Mouse (Mus musculus): ENCODE data around the gene Mansc4. TPM values are rescaled to one million over a fixed set of nuclear protein-coding genes. Genes with fewer than 3 reads are reported as not detected.

The Mansc4 gene
- polyA plus RNA-seq (2012; rRNA removed) = 0.35 and 0.59 TPM in 2 replicates

DNA sequence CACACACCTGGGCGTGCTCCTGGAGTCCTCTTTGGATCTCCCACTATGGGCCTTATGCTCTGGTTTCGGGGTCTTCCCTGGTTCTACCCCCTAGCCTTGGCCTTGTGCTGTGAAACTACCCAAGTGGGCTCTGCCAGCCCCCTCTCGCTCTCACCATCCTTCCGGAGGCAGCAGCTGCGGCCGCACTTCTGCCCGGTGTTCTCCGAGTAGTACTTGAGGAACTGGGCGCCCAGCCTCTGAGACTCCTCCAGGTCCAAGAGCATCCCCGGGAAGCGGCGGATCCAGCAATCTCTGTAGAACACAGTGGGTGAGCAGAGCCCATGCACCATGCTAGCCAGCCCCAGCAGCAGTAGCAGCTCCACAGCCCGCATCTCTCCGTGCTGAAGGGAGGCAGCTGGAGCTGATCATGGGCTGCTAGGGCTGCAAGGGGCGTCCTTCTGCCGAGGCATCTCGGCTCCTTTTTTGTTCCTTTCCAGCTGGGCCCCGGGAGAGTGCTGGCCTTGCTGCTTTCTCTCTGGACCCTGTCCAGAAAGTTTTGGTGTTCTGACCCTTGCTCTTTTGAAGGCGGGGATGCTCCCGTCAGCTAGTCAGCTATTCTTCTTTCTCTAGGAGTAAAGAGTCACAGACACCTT lies at the start of gene Mansc4:
TSS of gene Mansc4 (minus strand) at position 439 of the 632 bp plus-strand sequence.
- TF ChIP-seq CTCF (IDR thresholded peaks at IDR 0.05; ENCODE audit: borderline replicate concordance, extremely low read depth, insufficient read depth, insufficient read length) (no peak), POLR2A (IDR thresholded peaks at IDR 0.05; ENCODE audit: borderline replicate concordance, extremely low read depth, insufficient read depth, insufficient read length, poor library complexity, severe bottlenecking) (no peak)
- DNase-seq (ENCODE audit: low read depth) = peak; percentile 61

- DNase-seq (ENCODE audit: low read depth) = peak; percentile 22
- TF ChIP-seq POLR2A (IDR thresholded peaks at IDR 0.05; ENCODE audit: borderline replicate concordance, extremely low read depth, insufficient read depth, insufficient read length, poor library complexity, severe bottlenecking) (no peak), CTCF (IDR thresholded peaks at IDR 0.05; ENCODE audit: borderline replicate concordance, extremely low read depth, insufficient read depth, insufficient read length) (no peak)
Measured at GRCm38 (mm10) chr6:147127239-147127638, 40.4 kb upstream of the Mansc4 start.

- TF ChIP-seq POLR2A (IDR thresholded peaks at IDR 0.05; ENCODE audit: borderline replicate concordance, extremely low read depth, insufficient read depth, insufficient read length, poor library complexity, severe bottlenecking) (no peak), CTCF (IDR thresholded peaks at IDR 0.05; ENCODE audit: borderline replicate concordance, extremely low read depth, insufficient read depth, insufficient read length) (no peak)
- no peak for DNase-seq (ENCODE audit: low read depth)
Measured at GRCm38 (mm10) chr6:147121320-147121719, 34.5 kb upstream of the Mansc4 start.

- TF ChIP-seq CTCF (IDR thresholded peaks at IDR 0.05; ENCODE audit: borderline replicate concordance, extremely low read depth, insufficient read depth, insufficient read length) (no peak), POLR2A (IDR thresholded peaks at IDR 0.05; ENCODE audit: borderline replicate concordance, extremely low read depth, insufficient read depth, insufficient read length, poor library complexity, severe bottlenecking) (no peak)
- DNase-seq (ENCODE audit: low read depth) = no peak
Measured at GRCm38 (mm10) chr6:147118190-147118589, 31.4 kb upstream of the Mansc4 start.

GRCm38 (mm10) chr6:147117764-147118163 lies 30.9 kb upstream of the Mansc4 start:
- TF ChIP-seq POLR2A (IDR thresholded peaks at IDR 0.05; ENCODE audit: borderline replicate concordance, extremely low read depth, insufficient read depth, insufficient read length, poor library complexity, severe bottlenecking) (no peak), CTCF (IDR thresholded peaks at IDR 0.05; ENCODE audit: borderline replicate concordance, extremely low read depth, insufficient read depth, insufficient read length) (no peak)
- no peak for DNase-seq (ENCODE audit: low read depth)

GRCm38 (mm10) chr6:147116579-147116978 lies 29.7 kb upstream of the Mansc4 start:
- peak; percentile 78 for DNase-seq (ENCODE audit: low read depth)

GRCm38 (mm10) chr6:147109283-147109682 lies 22.5 kb upstream of the Mansc4 start:
- no peak for TF ChIP-seq POLR2A (IDR thresholded peaks at IDR 0.05; ENCODE audit: borderline replicate concordance, extremely low read depth, insufficient read depth, insufficient read length, poor library complexity, severe bottlenecking)
- no peak for TF ChIP-seq CTCF (IDR thresholded peaks at IDR 0.05; ENCODE audit: borderline replicate concordance, extremely low read depth, insufficient read depth, insufficient read length)
- no peak for DNase-seq (ENCODE audit: low read depth)

More at GRCm38 (mm10) chr6:147116579-147116978, 29.7 kb upstream of the Mansc4 start:
- peak; percentile 81 for TF ChIP-seq CTCF (IDR thresholded peaks at IDR 0.05; ENCODE audit: borderline replicate concordance, extremely low read depth, insufficient read depth, insufficient read length)
- no peak for TF ChIP-seq POLR2A (IDR thresholded peaks at IDR 0.05; ENCODE audit: borderline replicate concordance, extremely low read depth, insufficient read depth, insufficient read length, poor library complexity, severe bottlenecking)

GRCm38 (mm10) chr6:147106716-147107115 lies 19.9 kb upstream of the Mansc4 start:
- TF ChIP-seq POLR2A (IDR thresholded peaks at IDR 0.05; ENCODE audit: borderline replicate concordance, extremely low read depth, insufficient read depth, insufficient read length, poor library complexity, severe bottlenecking) = no peak
- no peak for TF ChIP-seq CTCF (IDR thresholded peaks at IDR 0.05; ENCODE audit: borderline replicate concordance, extremely low read depth, insufficient read depth, insufficient read length)
- DNase-seq (ENCODE audit: low read depth) = no peak

DNA sequence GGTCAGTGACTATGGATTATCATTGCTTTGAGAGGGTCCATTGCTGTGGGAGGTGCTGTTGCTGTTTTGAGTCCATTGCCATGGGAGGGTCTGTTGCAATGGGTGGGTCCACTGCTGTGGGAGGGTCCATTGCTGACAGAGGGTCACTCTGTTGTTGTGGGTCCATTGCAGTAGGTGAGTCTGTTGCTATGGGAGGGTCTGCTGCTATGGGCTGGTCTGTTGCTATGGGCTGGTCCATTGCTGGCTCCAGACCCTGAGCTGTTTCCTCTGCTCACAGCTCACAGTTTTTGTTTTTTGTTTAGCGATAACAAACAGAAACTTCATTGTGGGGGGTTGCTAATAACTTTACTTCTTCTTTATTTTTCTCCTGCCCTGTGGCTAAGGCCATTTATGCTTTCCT lies 18.7 kb upstream of the Mansc4 start:
- no peak for TF ChIP-seq POLR2A (IDR thresholded peaks at IDR 0.05; ENCODE audit: borderline replicate concordance, extremely low read depth, insufficient read depth, insufficient read length, poor library complexity, severe bottlenecking)
- TF ChIP-seq CTCF (IDR thresholded peaks at IDR 0.05; ENCODE audit: borderline replicate concordance, extremely low read depth, insufficient read depth, insufficient read length) = no peak
- no peak for DNase-seq (ENCODE audit: low read depth)

DNA sequence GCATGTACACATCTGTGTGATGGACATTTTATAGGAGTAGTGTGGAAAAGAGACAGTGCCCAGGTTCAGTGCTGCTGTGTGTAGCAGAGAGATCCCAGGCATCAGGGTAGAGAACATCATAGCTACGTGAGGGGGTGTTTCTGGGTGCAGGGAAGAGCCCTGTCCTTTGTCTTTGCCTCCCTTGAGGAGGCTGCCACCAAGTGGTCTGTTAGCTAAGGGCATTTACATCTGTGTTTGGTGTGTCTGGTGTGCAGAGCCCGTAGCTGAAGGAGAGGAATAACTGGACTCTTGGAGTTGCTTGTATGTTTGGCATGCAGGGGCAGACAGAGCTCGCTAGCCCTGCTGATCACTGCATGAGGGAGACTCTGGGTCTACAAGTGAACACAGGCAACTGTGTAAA lies 15.5 kb upstream of the Mansc4 start:
- DNase-seq (ENCODE audit: low read depth) = no peak
- TF ChIP-seq CTCF (IDR thresholded peaks at IDR 0.05; ENCODE audit: borderline replicate concordance, extremely low read depth, insufficient read depth, insufficient read length) (no peak), POLR2A (IDR thresholded peaks at IDR 0.05; ENCODE audit: borderline replicate concordance, extremely low read depth, insufficient read depth, insufficient read length, poor library complexity, severe bottlenecking) (no peak)

- TF ChIP-seq CTCF (IDR thresholded peaks at IDR 0.05; ENCODE audit: borderline replicate concordance, extremely low read depth, insufficient read depth, insufficient read length) (no peak), POLR2A (IDR thresholded peaks at IDR 0.05; ENCODE audit: borderline replicate concordance, extremely low read depth, insufficient read depth, insufficient read length, poor library complexity, severe bottlenecking) (no peak)
- DNase-seq (ENCODE audit: low read depth) = no peak
Measured at GRCm38 (mm10) chr6:147099458-147100277, 12.8 kb upstream of the Mansc4 start.

Measured in brain, embryonic 14.5 days (tissue).